21 mouse cellular contexts compared by ENCODE assay signal in the genomic region with DNA sequence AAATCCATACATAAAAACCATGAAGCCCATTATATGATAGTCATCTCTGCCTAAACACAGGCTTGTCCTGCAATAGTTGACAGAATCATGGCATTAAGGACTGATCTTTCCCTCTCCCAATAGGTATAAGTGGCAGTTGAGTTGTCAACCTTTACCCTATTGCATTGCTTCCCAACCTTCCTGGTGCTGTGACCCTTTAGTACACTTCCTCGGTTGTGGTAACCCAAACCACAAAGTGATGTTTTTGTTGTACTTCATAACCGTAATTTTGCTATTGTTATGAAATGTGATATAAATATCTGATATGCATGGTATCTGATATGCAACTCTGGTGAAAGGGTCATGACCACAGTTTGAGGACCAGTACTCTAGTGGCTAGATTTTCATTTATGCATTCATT.
"Had no signal": no experiment of that assay in that cellular context is flagged by ENCODE, and none has a peak within 500 bp of the region (broad histone marks: within the 10 kb centered on the region; RNA-seq: fewer than 3 reads in every experiment).

No protein-coding gene starts in this region.

- H3K4me1 ChIP-seq: liver, embryonic 15.5 days; lung, embryonic 15.5 days; megakaryocyte, embryonic 14.5 days; midbrain, embryonic 13.5 days; midbrain, embryonic 15.5 days; neural tube, embryonic 12.5 days; stomach, embryonic 15.5 days had no signal

- ATAC-seq: liver, postnatal 0 days; lung, postnatal 0 days; midbrain, embryonic 13.5 days; midbrain, embryonic 15.5 days had no signal

- H3K27me3 ChIP-seq: liver, embryonic 15.5 days; lung, embryonic 15.5 days; megakaryocyte, embryonic 14.5 days; midbrain, embryonic 13.5 days; midbrain, embryonic 15.5 days; neural tube, embryonic 12.5 days; stomach, embryonic 15.5 days had no signal

- H3K9ac ChIP-seq: liver, embryonic 15.5 days; liver, postnatal 0 days; lung, embryonic 15.5 days; midbrain, embryonic 13.5 days; midbrain, embryonic 15.5 days; neural tube, embryonic 12.5 days; stomach, embryonic 15.5 days had no signal

- H3K9me3 ChIP-seq: liver, embryonic 15.5 days; lung, embryonic 15.5 days; megakaryocyte, embryonic 14.5 days; midbrain, embryonic 13.5 days; midbrain, embryonic 15.5 days; neural tube, embryonic 12.5 days; stomach, embryonic 15.5 days had no signal

- DNase-seq: liver, postnatal 0 days; lung, adult 2 months; lung, postnatal 14 days; lung, postnatal 36 days; right cerebral cortex, postnatal 25 days; right cerebral cortex, postnatal 4 days; spleen, adult 18-20 months; thymus, adult 2 months; thymus, postnatal 14 days; thymus, postnatal 36 days had no signal

- H3K4me3 ChIP-seq: liver, embryonic 15.5 days; lung, embryonic 15.5 days; megakaryocyte, embryonic 14.5 days; midbrain, embryonic 13.5 days; midbrain, embryonic 15.5 days; neural tube, embryonic 12.5 days; stomach, embryonic 15.5 days had no signal

- H3K36me3 ChIP-seq: liver, embryonic 15.5 days; lung, embryonic 15.5 days; midbrain, embryonic 13.5 days; midbrain, embryonic 15.5 days; neural tube, embryonic 12.5 days; stomach, embryonic 15.5 days had no signal

- H3K4me2 ChIP-seq: liver, embryonic 15.5 days; lung, embryonic 15.5 days; midbrain, embryonic 11.5 days; midbrain, embryonic 13.5 days; midbrain, embryonic 15.5 days; neural tube, embryonic 12.5 days; stomach, embryonic 15.5 days had no signal

- H3K27ac ChIP-seq: liver, embryonic 15.5 days; lung, embryonic 15.5 days; macrophage; midbrain, embryonic 13.5 days; midbrain, embryonic 15.5 days; neural tube, embryonic 12.5 days; stomach, embryonic 15.5 days; stomach, postnatal 0 days had no signal
